Mouse (Mus musculus) liver, embryonic 14.5 days (tissue): ENCODE data around the gene Hmgxb4. TPM values are rescaled to one million over a fixed set of nuclear protein-coding genes. Genes with fewer than 3 reads are reported as not detected.

Source experiments
- ATAC-seq: fragments of 200-750 bp; cut with Nextera tagmentation; 2 replicates; pipeline ENCODE4 v1.8.0; 2017; ENCODE audit warnings: moderate number of reproducible peaks, mild to moderate bottlenecking, moderate library complexity; ENCODE audit not compliant: insufficient read depth
- DNase-seq, 3 experiments: peaks; one replicate each; pipeline ENCODE4 v3.0.0-alpha.2; 2012 to 2013; ENCODE audit warnings: low read depth in 3 of 3, low spot score in 3 of 3
- H3K27ac ChIP-seq: fragments of 300-500 bp; sonication (generic); 2 replicates; pipeline ENCODE4 v1.5.1; 2014; ENCODE audit warnings: moderate library complexity, mild to moderate bottlenecking, control low read depth, inconsistent platforms
- H3K27me3 ChIP-seq: fragments of 300-500 bp; sonication (generic); 2 replicates; pipeline ENCODE4 v1.6.1; 2014; ENCODE audit warnings: mild to moderate bottlenecking, low read length, moderate library complexity; ENCODE audit not compliant: control insufficient read depth, insufficient read depth
- H3K36me3 ChIP-seq: fragments of 300-500 bp; sonication (generic); replicated peaks from 2 replicates; pipeline ENCODE4 v1.6.1; 2014; ENCODE audit warnings: low read depth; ENCODE audit not compliant: control insufficient read depth, insufficient read depth
- H3K4me1 ChIP-seq, 2 experiments: fragments of 200-500 bp in 1 of 2; fragments of 300-500 bp in 1 of 2; sonication (generic) in 1 of 2; replicated peaks; 2 replicates each; pipeline ENCODE4 v1.6.1; 2012 to 2014; ENCODE audit warnings: antibody characterized with exemption in 1 of 2, inconsistent platforms in 1 of 2, low read length in 1 of 2; ENCODE audit not compliant: control insufficient read depth in 2 of 2, insufficient read depth in 2 of 2
- H3K4me2 ChIP-seq: fragments of 300-500 bp; sonication (generic); 2 replicates; pipeline ENCODE4 v1.6.1; 2014; ENCODE audit warnings: low read depth, mild to moderate bottlenecking, control low read depth, moderate library complexity
- H3K4me3 ChIP-seq, 2 experiments: fragments of 200-500 bp in 1 of 2; fragments of 300-500 bp in 1 of 2; sonication (generic) in 1 of 2; 2 replicates each; pipeline ENCODE4 v1.5.1; 2012 to 2014; ENCODE audit warnings: low read depth in 2 of 2, low read length in 2 of 2, mild to moderate bottlenecking in 2 of 2, control low read depth in 1 of 2, inconsistent platforms in 1 of 2, moderate library complexity in 1 of 2; ENCODE audit not compliant: insufficient read depth in 1 of 2
- H3K9ac ChIP-seq: fragments of 300-500 bp; sonication (generic); replicated peaks from 2 replicates; pipeline ENCODE4 v1.6.1; 2014; ENCODE audit warnings: mild to moderate bottlenecking, control low read depth, moderate library complexity
- H3K9me3 ChIP-seq: fragments of 300-500 bp; sonication (generic); 2 replicates; pipeline ENCODE4 v1.6.1; 2016; ENCODE audit warnings: low read length, mixed read lengths; ENCODE audit not compliant: control insufficient read depth
- CTCF ChIP-seq: IDR thresholded peaks from 2 replicates; pipeline ENCODE4 v1.5.1; 2016; ENCODE audit warnings: antibody characterized with exemption, low read depth, control low read depth
- EP300 ChIP-seq: IDR thresholded peaks from 2 replicates; pipeline ENCODE4 v1.6.1; 2016; ENCODE audit warnings: antibody characterized with exemption, low read depth
- WGBS: fragments of 180-500 bp; shearing (Covaris S2); extraction: QIAGEN DNeasy Blood & Tissue Kit; methylation state at CpG from one replicate; pipeline ENCODE4 v1.1.7; 2014; ENCODE audit not compliant: insufficient replicate concordance; 5-methylcytosine and 5-hydroxymethylcytosine counted together
- polyA plus RNA-seq, 2 experiments: library from polyadenylated mRNA; depleted of rRNA in 1 of 2; stranded (reverse) in 1 of 2; unstranded in 1 of 2; fragments of >200 nt; fragmentation: Nextera tagmentation in 1 of 2; extraction: Ambion mirVana in 1 of 2; gene quantifications; 2 replicates each; pipeline versions ENCODE4 v1.2.1 to v1.2.3; 2012 to 2014

Hmgxb4 gene
- polyA plus RNA-seq, 2 experiments, result 10.3 to 13.2 TPM

- Histone ChIP-seq H3K9me3 (no peaks in the 10 kb centered on the region), H3K4me2 (no peak overlapping the region), H3K4me3 (no peak overlapping the region), H3K36me3 (no peaks in the 10 kb centered on the region), H3K27ac (no peak overlapping the region), H3K9ac (no peak overlapping the region), H3K4me1 (peaks cover 0 to 13% of the 10 kb centered on the region in 2 experiments; a peak in 3 of 4 replicates), H3K27me3 (no peaks in the 10 kb centered on the region)
- TF ChIP-seq CTCF (no peak), EP300 (no peak)
- no peak for ATAC-seq
- no peak for DNase-seq
These were observed 45.3 kb downstream of the Hmgxb4 start for GRCm38 (mm10) chr8:75038497-75038896.

- no peak overlapping the region for H3K4me2 ChIP-seq
- H3K4me1 ChIP-seq, result peaks cover 0 to 8% of the 10 kb centered on the region in 2 experiments; a peak in 1 of 4 replicates
- H3K36me3 ChIP-seq, result no peaks in the 10 kb centered on the region
- H3K27me3 ChIP-seq, result no peaks in the 10 kb centered on the region
- DNase-seq (peak in 1 of 3 experiments; percentile 22), ATAC-seq (no peak)
- no peak overlapping the region for H3K4me3 ChIP-seq
- no peaks in the 10 kb centered on the region for H3K9me3 ChIP-seq
- H3K27ac ChIP-seq, result no peak overlapping the region
- no peak overlapping the region for H3K9ac ChIP-seq
- 44% methylated on average over 1 of the region's 1 CpGs for WGBS
- TF ChIP-seq CTCF (no peak), EP300 (no peak)
These were observed 46.6 kb downstream of the Hmgxb4 start for GRCm38 (mm10) chr8:75039754-75040153.

GRCm38 (mm10) chr8:75042171-75042570 lies 49.0 kb downstream of the Hmgxb4 start:
- TF ChIP-seq CTCF, result no peak
- no peak for TF ChIP-seq EP300
- H3K4me3 ChIP-seq, result no peak overlapping the region
- H3K4me1 ChIP-seq, result peaks cover 0 to 7% of the 10 kb centered on the region in 2 experiments; a peak in 1 of 4 replicates
- H3K9ac ChIP-seq, result no peak overlapping the region
- DNase-seq (no peak), ATAC-seq (no peak)
- no peak overlapping the region for H3K27ac ChIP-seq
- no peaks in the 10 kb centered on the region for H3K27me3 ChIP-seq
- no peaks in the 10 kb centered on the region for H3K36me3 ChIP-seq
- H3K4me2 ChIP-seq, result no peak overlapping the region
- 64% methylated on average over 2 of the region's 2 CpGs for WGBS
- no peaks in the 10 kb centered on the region for H3K9me3 ChIP-seq

- WGBS, result 64% methylated on average over 1 of the region's 1 CpGs
- peaks cover 0 to 7% of the 10 kb centered on the region in 2 experiments; a peak in 1 of 4 replicates for H3K4me1 ChIP-seq
- H3K4me3 ChIP-seq, result no peak overlapping the region
- H3K27me3 ChIP-seq, result no peaks in the 10 kb centered on the region
- no peak overlapping the region for H3K4me2 ChIP-seq
- DNase-seq (no peak), ATAC-seq (no peak)
- H3K9ac ChIP-seq, result no peak overlapping the region
- H3K9me3 ChIP-seq, result no peaks in the 10 kb centered on the region
- no peak for TF ChIP-seq CTCF
- TF ChIP-seq EP300, result no peak
- no peak overlapping the region for H3K27ac ChIP-seq
- H3K36me3 ChIP-seq, result no peaks in the 10 kb centered on the region
These were observed 49.8 kb downstream of the Hmgxb4 start for GRCm38 (mm10) chr8:75042974-75043373.

- whole genome bisulfite sequencing, result 42% methylated on average over 1 of the region's 1 CpGs
- ATAC-seq (no peak), DNase-seq (no peak)
- no peaks in the 10 kb centered on the region; a peak in 1 of 4 replicates for H3K4me1 ChIP-seq
- H3K4me2 ChIP-seq, result no peak overlapping the region
- no peak overlapping the region for H3K4me3 ChIP-seq
- no peaks in the 10 kb centered on the region for H3K36me3 ChIP-seq
- no peak overlapping the region for H3K9ac ChIP-seq
- H3K9me3 ChIP-seq, result no peaks in the 10 kb centered on the region
- TF ChIP-seq EP300 (no peak), CTCF (no peak)
- no peak overlapping the region for H3K27ac ChIP-seq
- H3K27me3 ChIP-seq, result no peaks in the 10 kb centered on the region
These were observed 53.1 kb downstream of the Hmgxb4 start for GRCm38 (mm10) chr8:75046303-75046702.
